Mouse (Mus musculus): Measurements from ENCODE around the gene Tagap.

DNA sequence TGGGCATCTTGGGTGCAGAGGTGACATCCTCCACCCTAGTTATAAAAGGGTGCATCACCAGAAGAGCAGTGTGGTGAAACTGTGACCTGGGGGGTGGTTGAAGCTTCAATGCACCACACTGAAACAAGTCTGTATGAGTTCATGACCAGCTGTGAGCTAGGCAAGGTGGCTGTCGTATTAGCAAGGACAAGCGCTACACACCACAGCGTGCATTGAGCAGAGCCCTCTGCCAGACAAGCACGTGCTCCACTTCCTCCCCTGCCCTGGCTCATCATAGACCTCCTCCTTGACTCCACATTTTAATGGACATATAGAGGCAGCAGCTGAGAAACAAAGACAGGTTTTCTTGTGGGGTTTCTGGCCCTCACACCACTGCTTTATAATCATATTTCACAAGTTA lies 28.0 kb upstream of the Tagap start:
- no peak for TF ChIP-seq CTCF (IDR thresholded peaks at IDR 0.05; ENCODE audit: extremely low read depth, insufficient read depth, insufficient read length, insufficient replicate concordance)
- TF ChIP-seq POLR2A (IDR thresholded peaks at IDR 0.05; ENCODE audit: low read depth, low read length), result no peak
